9 mouse cellular contexts compared by ENCODE assay signal in the genomic region with DNA sequence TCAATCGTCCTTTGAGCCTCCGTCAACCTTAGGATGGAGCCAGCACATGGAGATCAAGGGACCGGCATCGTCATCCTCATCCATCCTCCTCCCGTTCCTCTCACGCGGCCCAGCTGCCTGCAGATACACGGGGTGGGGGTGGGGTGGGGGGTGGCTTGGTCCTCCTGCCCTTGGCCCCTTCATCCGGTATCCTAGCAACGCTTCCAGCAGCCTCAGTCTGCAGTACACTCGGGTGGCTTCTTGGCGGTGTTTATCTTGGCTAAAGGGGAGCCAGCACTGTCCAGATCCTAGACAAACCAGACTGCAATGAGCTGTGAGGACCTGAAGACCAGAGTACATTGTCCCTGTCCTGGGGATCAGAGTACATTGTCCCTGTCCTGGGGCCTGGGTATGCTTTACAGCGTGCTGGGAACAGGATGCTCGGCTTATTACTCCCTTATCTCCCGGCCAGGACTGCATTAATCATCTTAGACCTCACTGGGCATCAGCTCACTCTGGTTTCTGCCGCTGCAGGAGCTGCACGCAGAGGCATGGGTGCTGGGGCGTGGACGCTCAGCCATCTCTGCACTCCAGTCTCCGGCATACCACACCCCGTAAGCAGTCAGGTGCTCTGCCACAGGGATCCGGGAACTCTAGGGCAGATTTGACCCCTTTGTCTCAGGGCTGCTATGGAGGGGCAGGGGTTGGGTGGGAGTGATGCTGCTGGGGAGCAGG.
DNase-seq lines count a peak whose midpoint lies in the region; ATAC-seq and TF ChIP-seq lines count a peak whose summit lies in the region.
"Had no signal": no experiment of that assay in that cellular context is flagged by ENCODE, and none has a peak within 500 bp of the region (broad histone marks: within the 10 kb centered on the region; RNA-seq: fewer than 3 reads in every experiment).

No protein-coding gene starts in this region.

- no peaks in the 10 kb centered on the region for H3K36me3 ChIP-seq in kidney, postnatal 0 days (ENCODE audit: insufficient read depth, low read length)
- H3K36me3 ChIP-seq in embryonic facial prominence, embryonic 11.5 days (replicated peaks; ENCODE audit: control insufficient read depth, insufficient read depth, low read depth, low read length), result no peaks in the 10 kb centered on the region
- H3K36me3 ChIP-seq: embryonic facial prominence, embryonic 13.5 days had no signal

- TF ChIP-seq CTCF in kidney, postnatal 0 days (IDR thresholded peaks at IDR 0.05; ENCODE audit: low read depth), result no peak

- no peak overlapping the region for H3K4me3 ChIP-seq in kidney, postnatal 0 days (replicated peaks; ENCODE audit: low read depth, low read length)
- H3K4me3 ChIP-seq in embryonic facial prominence, embryonic 11.5 days (ENCODE audit: low read depth, low read length), result no peak overlapping the region
- H3K4me3 ChIP-seq: embryonic facial prominence, embryonic 13.5 days had no signal

- peak; percentile 21; the same call in 1 of the 2 replicates for ATAC-seq in kidney, postnatal 0 days (replicated peaks; ENCODE audit: low FRiP score, low read depth)
- 0 out of 2 replicates have a peak, but pooled peaks have one; percentile 12 for ATAC-seq in embryonic facial prominence, embryonic 11.5 days (replicated peaks; ENCODE audit: insufficient number of reproducible peaks, low FRiP score, low TSS enrichment, low read depth)

- H3K9me3 ChIP-seq in kidney, postnatal 0 days (replicated peaks; ENCODE audit: low read length), result no peaks in the 10 kb centered on the region
- no peaks in the 10 kb centered on the region for H3K9me3 ChIP-seq in embryonic facial prominence, embryonic 11.5 days (replicated peaks; ENCODE audit: control insufficient read depth, low read length)
- H3K9me3 ChIP-seq: embryonic facial prominence, embryonic 13.5 days had no signal

- no peaks in the 10 kb centered on the region for H3K27me3 ChIP-seq in kidney, postnatal 0 days (ENCODE audit: insufficient read depth, low read length)
- no peaks in the 10 kb centered on the region for H3K27me3 ChIP-seq in embryonic facial prominence, embryonic 11.5 days (ENCODE audit: control insufficient read depth, insufficient read depth, low read length)
- H3K27me3 ChIP-seq: embryonic facial prominence, embryonic 13.5 days had no signal

- no peak overlapping the region for H3K27ac ChIP-seq in kidney, postnatal 0 days
- no peak overlapping the region; the same call in 1 of the 2 replicates for H3K27ac ChIP-seq in embryonic facial prominence, embryonic 11.5 days (replicated peaks; ENCODE audit: low read depth, low read length)
- H3K27ac ChIP-seq: embryonic facial prominence, embryonic 13.5 days had no signal

- peaks cover 8% of the 10 kb centered on the region; the same call in 1 of the 2 replicates for H3K4me1 ChIP-seq in kidney, postnatal 0 days (replicated peaks; ENCODE audit: insufficient read depth, low read length)
- H3K4me1 ChIP-seq in embryonic facial prominence, embryonic 11.5 days (ENCODE audit: control insufficient read depth, insufficient read depth, low read length), result no peaks in the 10 kb centered on the region
- H3K4me1 ChIP-seq: embryonic facial prominence, embryonic 13.5 days had no signal

- H3K4me2 ChIP-seq in kidney, postnatal 0 days (ENCODE audit: low read length), result no peak overlapping the region
- no peak overlapping the region for H3K4me2 ChIP-seq in embryonic facial prominence, embryonic 11.5 days (ENCODE audit: low read depth, low read length)
- H3K4me2 ChIP-seq: embryonic facial prominence, embryonic 13.5 days had no signal

- DNase-seq in kidney, postnatal 0 days (ENCODE audit: low spot score), result peak; percentile 39
- DNase-seq in kidney, postnatal 25 days, result no peak
- no peak for DNase-seq in embryonic facial prominence, embryonic 11.5 days (ENCODE audit: low spot score)
- peak; percentile 33 to 60 for DNase-seq in layer of hippocampus, postnatal 10 days (ENCODE audit: low spot score in 2 of 2)
- peak; percentile 64 for DNase-seq in retina, postnatal 1 day
- DNase-seq in liver, result no peak
- DNase-seq in urinary bladder, postnatal 14 days (ENCODE audit: low spot score), result no peak
- no peak for DNase-seq in lung, postnatal 4 days

- WGBS in kidney, postnatal 0 days, result 22% methylated on average over 22 of the region's 22 CpGs
- 54% methylated on average over 22 of the region's 22 CpGs for WGBS in embryonic facial prominence, embryonic 11.5 days

- no peak overlapping the region for H3K9ac ChIP-seq in kidney, postnatal 0 days (ENCODE audit: low read depth, low read length)
- no peak overlapping the region for H3K9ac ChIP-seq in embryonic facial prominence, embryonic 11.5 days (replicated peaks; ENCODE audit: low read length)
- H3K9ac ChIP-seq: embryonic facial prominence, embryonic 13.5 days had no signal

Comparison
In these comparisons a context has a peak if more than half of its experiments do, and no peak if none do; other contexts are left out.
1. DNase-seq: peak in kidney, postnatal 0 days (single experiment), layer of hippocampus, postnatal 10 days (2 of 2) and retina, postnatal 1 day (single experiment); none in kidney, postnatal 25 days (0 of 2), embryonic facial prominence, embryonic 11.5 days (single experiment), liver (single experiment), urinary bladder, postnatal 14 days (single experiment) and lung, postnatal 4 days (0 of 2).